Mouse (Mus musculus) erythroblast, embryonic 14.5 days (primary cell): ENCODE data around the gene Myo18a.

Experiments used
- GATA1 ChIP-seq: IDR thresholded peaks from 2 replicates; pipeline ENCODE4 v1.6.1; 2012; ENCODE audit warnings: low read length, inconsistent platforms, mixed read lengths
- TAL1 ChIP-seq: IDR thresholded peaks from 3 replicates; pipeline ENCODE4 v1.6.1; 2012; ENCODE audit warnings: low read length, inconsistent platforms, mixed read lengths

DNA sequence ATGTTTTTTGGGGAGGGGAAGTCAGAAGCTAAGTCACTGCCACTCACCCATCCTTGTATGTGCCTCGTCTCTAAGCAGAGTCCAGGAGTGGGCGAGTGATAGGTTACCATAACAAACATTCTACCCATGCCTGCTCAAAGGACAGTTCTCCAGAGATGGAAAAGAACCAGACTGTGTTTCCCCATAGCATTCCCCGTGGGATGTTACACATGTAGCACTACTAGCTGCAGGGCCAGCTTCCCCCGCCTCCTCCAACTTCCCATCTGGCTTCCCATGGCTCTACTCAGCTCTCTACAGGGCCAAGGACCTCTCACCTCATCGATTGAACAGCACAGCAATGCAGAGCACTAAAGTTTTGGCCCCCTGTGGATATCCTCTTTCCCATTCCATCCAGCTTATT lies 32.2 kb downstream of the Myo18a start:
- TF ChIP-seq TAL1 = no peak
- no peak for TF ChIP-seq GATA1
